ENCODE assay signal across 25 mouse cellular contexts in the genomic region with DNA sequence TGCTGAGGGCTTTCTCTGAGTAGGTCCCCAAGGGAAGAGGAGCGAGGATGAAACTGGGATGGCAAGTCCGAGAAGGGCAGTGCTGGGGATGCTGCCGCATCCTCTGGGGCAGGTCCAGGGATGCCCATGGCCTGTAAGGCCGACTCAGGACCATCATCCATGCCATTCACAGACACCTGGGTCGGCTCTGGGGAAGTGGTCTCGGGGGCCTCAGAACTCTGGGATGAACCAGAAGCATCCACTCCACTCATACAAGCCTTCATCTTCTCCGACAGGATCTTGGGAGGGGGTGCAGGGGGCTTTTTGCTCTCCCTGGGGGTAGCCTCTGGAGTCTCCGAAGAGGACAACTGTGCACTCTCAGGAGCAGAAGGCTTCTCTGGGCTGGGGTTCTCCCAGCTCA. TPM values are rescaled to one million over a fixed set of nuclear protein-coding genes. Genes with fewer than 3 reads are reported as not detected.
DNase-seq lines count a peak whose midpoint lies in the region; ATAC-seq and TF ChIP-seq lines count a peak whose summit lies in the region.
"Had no signal": no experiment of that assay in that cellular context is flagged by ENCODE, and none has a peak within 500 bp of the region (broad histone marks: within the 10 kb centered on the region; RNA-seq: fewer than 3 reads in every experiment).

No protein-coding gene starts in this region.

- TF ChIP-seq RAD21 in MEL (IDR thresholded peaks at IDR 0.05; ENCODE audit: low read depth, low read length) = no peak

- H3K9me3 ChIP-seq in heart, embryonic 10.5 days = no peaks in the 10 kb centered on the region
- no peaks in the 10 kb centered on the region for H3K9me3 ChIP-seq in MEL (replicated peaks; ENCODE audit: insufficient read depth, low read length)
- H3K9me3 ChIP-seq in limb, embryonic 10.5 days (replicated peaks) = no peaks in the 10 kb centered on the region
- no peaks in the 10 kb centered on the region for H3K9me3 ChIP-seq in liver, embryonic 16.5 days (replicated peaks; ENCODE audit: control insufficient read depth, low read length)
- H3K9me3 ChIP-seq in midbrain, embryonic 13.5 days = no peaks in the 10 kb centered on the region
- H3K9me3 ChIP-seq: embryonic facial prominence, embryonic 15.5 days; forebrain, embryonic 10.5 days; heart, embryonic 15.5 days had no signal

- H3K4me2 ChIP-seq in liver, embryonic 16.5 days (ENCODE audit: low read depth, low read length) = no peak overlapping the region
- no peak overlapping the region for H3K4me2 ChIP-seq in midbrain, embryonic 13.5 days (replicated peaks)
- H3K4me2 ChIP-seq: embryonic facial prominence, embryonic 15.5 days; heart, embryonic 11.5 days; heart, embryonic 15.5 days; hindbrain, embryonic 14.5 days had no signal

- H3K4me3 ChIP-seq in heart, embryonic 10.5 days = no peak overlapping the region
- no peak overlapping the region for H3K4me3 ChIP-seq in MEL (ENCODE audit: control insufficient read depth in 1 of 2, insufficient read depth in 1 of 2, low read depth in 2 of 2, low read length in 2 of 2)
- H3K4me3 ChIP-seq in limb, embryonic 10.5 days = no peak overlapping the region
- no peak overlapping the region for H3K4me3 ChIP-seq in liver, embryonic 16.5 days (ENCODE audit: low read depth, low read length)
- no peak overlapping the region for H3K4me3 ChIP-seq in midbrain, embryonic 13.5 days (replicated peaks)
- H3K4me3 ChIP-seq: embryonic facial prominence, embryonic 15.5 days; forebrain, embryonic 10.5 days; heart, embryonic 15.5 days had no signal

- intact Hi-C loops in gastrocnemius, postnatal 14 days (cut with DNase I; ENCODE audit: low total_unique reads) = no loop called here

- no peak for TF ChIP-seq CTCF in MEL (IDR thresholded peaks at IDR 0.05 in 2 of 3, conservative IDR thresholded peaks at IDR 0.05 in 1 of 3; ENCODE audit: control insufficient read depth in 1 of 3, insufficient read depth in 1 of 3, low read depth in 2 of 3, low read length in 3 of 3, poor library complexity in 1 of 3, severe bottlenecking in 1 of 3)

- 90% methylated on average over 8 of the region's 8 CpGs for WGBS in heart, embryonic 10.5 days
- 93% methylated on average over 8 of the region's 8 CpGs for WGBS in limb, embryonic 10.5 days
- WGBS in liver, embryonic 16.5 days (ENCODE audit: insufficient replicate concordance) = 89% methylated on average over 8 of the region's 8 CpGs
- 95% methylated on average over 8 of the region's 8 CpGs for WGBS in midbrain, embryonic 13.5 days

- H3K9ac ChIP-seq in MEL (ENCODE audit: control insufficient read depth, low read depth, low read length, poor library complexity, severe bottlenecking) = no peak overlapping the region
- no peak overlapping the region for H3K9ac ChIP-seq in liver, embryonic 16.5 days (ENCODE audit: low read depth, low read length)
- no peak overlapping the region for H3K9ac ChIP-seq in midbrain, embryonic 13.5 days (replicated peaks)
- H3K9ac ChIP-seq: embryonic facial prominence, embryonic 15.5 days; heart, embryonic 15.5 days; hindbrain, embryonic 14.5 days had no signal

- H3K27me3 ChIP-seq in heart, embryonic 10.5 days (ENCODE audit: insufficient read depth, poor library complexity, severe bottlenecking) = no peaks in the 10 kb centered on the region
- H3K27me3 ChIP-seq in MEL (ENCODE audit: control insufficient read depth in 1 of 2, insufficient read depth in 2 of 2, low read length in 2 of 2) = no peaks in the 10 kb centered on the region
- no peaks in the 10 kb centered on the region for H3K27me3 ChIP-seq in limb, embryonic 10.5 days (ENCODE audit: low read depth, poor library complexity, severe bottlenecking)
- H3K27me3 ChIP-seq in liver, embryonic 16.5 days (ENCODE audit: control insufficient read depth, insufficient read depth, low read depth, low read length) = no peaks in the 10 kb centered on the region
- H3K27me3 ChIP-seq in midbrain, embryonic 13.5 days = no peaks in the 10 kb centered on the region
- H3K27me3 ChIP-seq: CH12.LX; embryonic facial prominence, embryonic 15.5 days; heart, embryonic 15.5 days had no signal

- peaks cover 37% of the 10 kb centered on the region for H3K4me1 ChIP-seq in heart, embryonic 10.5 days
- H3K4me1 ChIP-seq in MEL (ENCODE audit: control insufficient read depth in 1 of 2, insufficient read depth in 2 of 2, low read length in 2 of 2) = peaks cover 12 to 31% of the 10 kb centered on the region in 2 experiments
- peaks cover 53% of the 10 kb centered on the region for H3K4me1 ChIP-seq in limb, embryonic 10.5 days
- H3K4me1 ChIP-seq in liver, embryonic 16.5 days (ENCODE audit: control insufficient read depth, low read depth, low read length) = peaks cover 72% of the 10 kb centered on the region
- H3K4me1 ChIP-seq in midbrain, embryonic 13.5 days (replicated peaks) = peaks cover 12% of the 10 kb centered on the region

- no peak for DNase-seq in heart, embryonic 10.5 days (ENCODE audit: low spot score)
- no peak for DNase-seq in heart, adult 18-20 months
- no peak for DNase-seq in MEL (ENCODE audit: low read depth, low spot score)
- DNase-seq in limb, embryonic 10.5 days (ENCODE audit: low spot score) = no peak
- DNase-seq in layer of hippocampus, adult 9-11 months = no peak
- no peak for DNase-seq in gastrocnemius, postnatal 14 days
- DNase-seq: adrenal gland, adult 2 months; adrenal gland, postnatal 25 days; cerebellum, adult 2 months; cerebellum, postnatal 10 days; heart, postnatal 14 days had no signal

- 0 out of 2 replicates have a peak overlapping the region, but pooled peaks have one; percentile 3 for H3K27ac ChIP-seq in heart, embryonic 10.5 days
- peak overlapping the region; percentile 86; the same call in 1 of the 2 replicates for H3K27ac ChIP-seq in MEL (ENCODE audit: control insufficient read depth, low read depth, low read length)
- 0 out of 2 replicates have a peak overlapping the region, but pooled peaks have one; percentile 33 for H3K27ac ChIP-seq in limb, embryonic 10.5 days
- peak overlapping the region; percentile 96 for H3K27ac ChIP-seq in liver, embryonic 16.5 days (ENCODE audit: low read length)
- no peak overlapping the region for H3K27ac ChIP-seq in midbrain, embryonic 13.5 days
- H3K27ac ChIP-seq: embryonic facial prominence, embryonic 15.5 days; hindbrain, embryonic 14.5 days had no signal

- no peak for TF ChIP-seq POLR2A in MEL (IDR thresholded peaks at IDR 0.05; ENCODE audit: control insufficient read depth in 1 of 2, insufficient read depth in 1 of 2, low read depth in 1 of 2, low read length in 2 of 2, poor library complexity in 1 of 2)

- TF ChIP-seq EP300 in MEL (IDR thresholded peaks at IDR 0.05; ENCODE audit: low read depth in 1 of 2, low read length in 2 of 2) = no peak

- no peak for ATAC-seq in liver, embryonic 16.5 days (ENCODE audit: low read depth)
- no peak for ATAC-seq in midbrain, embryonic 13.5 days
- ATAC-seq: forebrain, embryonic 14.5 days had no signal

- peaks cover 55% of the 10 kb centered on the region for H3K36me3 ChIP-seq in heart, embryonic 10.5 days
- peaks cover 0 to 31% of the 10 kb centered on the region in 2 experiments; a peak in 2 of 4 replicates for H3K36me3 ChIP-seq in MEL (ENCODE audit: control insufficient read depth in 1 of 2, insufficient read depth in 2 of 2, low read length in 2 of 2)
- H3K36me3 ChIP-seq in limb, embryonic 10.5 days = peaks cover 62% of the 10 kb centered on the region
- peaks cover 66% of the 10 kb centered on the region for H3K36me3 ChIP-seq in liver, embryonic 16.5 days (ENCODE audit: control insufficient read depth, insufficient read depth)
- peaks cover 27% of the 10 kb centered on the region for H3K36me3 ChIP-seq in midbrain, embryonic 13.5 days

- H3K79me2 ChIP-seq in MEL (ENCODE audit: control insufficient read depth, insufficient read depth, low read length, poor library complexity) = no peaks in the 10 kb centered on the region

TF ChIP-seq in MEL, 35 proteins besides CTCF, POLR2A, EP300 and RAD21 (continues in another document):
- TF ChIP-seq MAFK (IDR thresholded peaks at IDR 0.05; ENCODE audit: borderline replicate concordance, low read depth, low read length) (no peak), USF2 (IDR thresholded peaks at IDR 0.05; ENCODE audit: borderline replicate concordance in 1 of 2, insufficient read depth in 1 of 2, low read depth in 1 of 2, low read length in 2 of 2) (no peak)

RNA-seq across cellular contexts. Expression of gene Plekho2, which starts 23.5 kb away (rescaled TPM):
- 12.8 and 14.2 TPM in 2 replicates for polyA plus RNA-seq in heart, embryonic 10.5 days (2016; fragmentation: Nextera tagmentation; extraction: Ambion mirVana)
- total RNA-seq in heart, adult 18-20 months (2021) = 1 to 10 TPM; 8.8 to 9.3 TPM
- total RNA-seq in MEL (2012; rRNA removed) = 7.6 and 8.6 TPM in 2 replicates
- polyA plus RNA-seq in MEL (2012; ENCODE audit: insufficient read depth in 1 of 2, insufficient read length in 2 of 2, low read depth in 1 of 2, low replicate concordance in 2 of 2, missing spikeins in 1 of 2) = 10 to 100 TPM in 1 of 2 experiments, not detected in 1; 12.9 TPM
- 10.0 and 13.0 TPM in 2 replicates for polyA plus RNA-seq in limb, embryonic 10.5 days (2016; fragmentation: Nextera tagmentation; extraction: Ambion mirVana)
- 23.1 and 24.5 TPM in 2 replicates for polyA plus RNA-seq in liver, embryonic 16.5 days (2015; fragmentation: Nextera tagmentation; extraction: Ambion mirVana)
- polyA plus RNA-seq in midbrain, embryonic 13.5 days (2015; fragmentation: Nextera tagmentation; extraction: Ambion mirVana) = 5.6 and 5.9 TPM in 2 replicates
- 10 to 100 TPM in 1 of 2 experiments, 1 to 10 TPM in 1; 8.3 to 10.7 TPM for total RNA-seq in gastrocnemius, postnatal 14 days (2021)

RNA-seq across cellular contexts. Expression of gene Pif1, which starts 30.6 kb away (rescaled TPM):
- polyA plus RNA-seq in heart, embryonic 10.5 days (2016; fragmentation: Nextera tagmentation; extraction: Ambion mirVana) = 16.7 and 17.7 TPM in 2 replicates
- not detected for total RNA-seq in heart, adult 18-20 months (2021)
- 15.5 and 22.5 TPM in 2 replicates for total RNA-seq in MEL (2012; rRNA removed)
- 10 to 100 TPM in 1 of 2 experiments, not detected in 1; 14.9 TPM for polyA plus RNA-seq in MEL (2012; ENCODE audit: insufficient read depth in 1 of 2, insufficient read length in 2 of 2, low read depth in 1 of 2, low replicate concordance in 2 of 2, missing spikeins in 1 of 2)
- 24.5 and 26.7 TPM in 2 replicates for polyA plus RNA-seq in limb, embryonic 10.5 days (2016; fragmentation: Nextera tagmentation; extraction: Ambion mirVana)
- 9.6 and 10.9 TPM in 2 replicates for polyA plus RNA-seq in liver, embryonic 16.5 days (2015; fragmentation: Nextera tagmentation; extraction: Ambion mirVana)
- polyA plus RNA-seq in midbrain, embryonic 13.5 days (2015; fragmentation: Nextera tagmentation; extraction: Ambion mirVana) = 8.4 and 9.7 TPM in 2 replicates
- under 1 TPM; 0.44 to 0.57 TPM for total RNA-seq in gastrocnemius, postnatal 14 days (2021)
- total RNA-seq: gastrocnemius, adult 8-10 months had no signal

RNA-seq across cellular contexts. Expression of gene Ankdd1a, which starts 36.4 kb away (rescaled TPM):
- not detected in 2 replicates for polyA plus RNA-seq in heart, embryonic 10.5 days (2016; fragmentation: Nextera tagmentation; extraction: Ambion mirVana)
- not detected for total RNA-seq in heart, adult 18-20 months (2021)
- not detected in 2 replicates for total RNA-seq in MEL (2012; rRNA removed)
- under 1 TPM in 1 of 2 experiments, not detected in 1; 0.06 TPM for polyA plus RNA-seq in MEL (2012; ENCODE audit: insufficient read depth in 1 of 2, insufficient read length in 2 of 2, low read depth in 1 of 2, low replicate concordance in 2 of 2, missing spikeins in 1 of 2)
- not detected in 2 replicates for polyA plus RNA-seq in limb, embryonic 10.5 days (2016; fragmentation: Nextera tagmentation; extraction: Ambion mirVana)
- polyA plus RNA-seq in liver, embryonic 16.5 days (2015; fragmentation: Nextera tagmentation; extraction: Ambion mirVana) = 0.06 TPM in 1 of 2 replicates, not detected in the other
- polyA plus RNA-seq in midbrain, embryonic 13.5 days (2015; fragmentation: Nextera tagmentation; extraction: Ambion mirVana) = 0.63 and 0.72 TPM in 2 replicates
- total RNA-seq in gastrocnemius, postnatal 14 days (2021) = not detected
- total RNA-seq: CH12.LX; gastrocnemius, adult 8-10 months; gastrocnemius, postnatal 4 days; heart, postnatal 14 days; hematopoietic stem cell, adult 5-6 weeks had no signal
- polyA plus RNA-seq: embryonic facial prominence, embryonic 11.5 days; erythroblast, embryonic 14.5 days; forebrain, embryonic 10.5 days; forebrain, embryonic 14.5 days; heart, embryonic 11.5 days; heart, embryonic 15.5 days had no signal
